Mouse (Mus musculus): ENCODE measurements around the gene Scrn1. TPM values are rescaled to one million over a fixed set of nuclear protein-coding genes. Genes with fewer than 3 reads are reported as not detected.
A peak's percentile ranks its signal among the peaks of the same experiment; 100 is the strongest.

Scrn1 gene
- polyA plus RNA-seq, 1 experiment from 2014 or later = 0.34 TPM

DNA sequence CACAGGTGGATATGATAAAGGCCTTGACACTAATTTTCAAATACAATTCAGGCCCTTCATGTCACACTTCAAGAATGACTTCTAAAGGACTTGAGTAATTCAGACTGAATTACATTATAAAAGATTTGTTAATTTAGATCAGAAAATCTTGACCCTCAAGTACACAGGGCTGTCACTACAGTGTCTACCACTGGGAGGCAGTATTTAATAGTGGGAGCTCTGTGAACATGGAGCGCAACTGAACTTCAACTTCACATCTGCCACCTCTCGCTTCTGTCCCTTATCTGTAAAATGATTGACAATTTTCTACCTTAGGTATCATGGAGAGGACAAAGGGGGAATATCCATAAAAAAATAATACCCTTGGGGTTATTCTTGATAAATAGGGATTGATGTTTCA is 19.9 kb upstream of the Scrn1 start:
- 16% methylated on average over 2 of the region's 2 CpGs for WGBS (ENCODE audit: insufficient replicate concordance)
- H3K9ac ChIP-seq (ENCODE audit: low read depth, low read length) = no peak overlapping the region
- no peak overlapping the region for H3K4me2 ChIP-seq (ENCODE audit: low read depth, low read length)
- H3K9me3 ChIP-seq (replicated peaks; ENCODE audit: control insufficient read depth, low read length) = no peaks in the 10 kb centered on the region
- no peak overlapping the region for H3K27ac ChIP-seq (ENCODE audit: low read length)
- no peaks in the 10 kb centered on the region for H3K36me3 ChIP-seq (ENCODE audit: control insufficient read depth, insufficient read depth)
- ATAC-seq (ENCODE audit: low read depth) = no peak
- no peak overlapping the region for H3K4me3 ChIP-seq (ENCODE audit: low read depth, low read length)
- H3K4me1 ChIP-seq (ENCODE audit: control insufficient read depth, low read depth, low read length) = no peaks in the 10 kb centered on the region
- H3K27me3 ChIP-seq (ENCODE audit: control insufficient read depth, insufficient read depth, low read depth, low read length) = no peaks in the 10 kb centered on the region

DNA sequence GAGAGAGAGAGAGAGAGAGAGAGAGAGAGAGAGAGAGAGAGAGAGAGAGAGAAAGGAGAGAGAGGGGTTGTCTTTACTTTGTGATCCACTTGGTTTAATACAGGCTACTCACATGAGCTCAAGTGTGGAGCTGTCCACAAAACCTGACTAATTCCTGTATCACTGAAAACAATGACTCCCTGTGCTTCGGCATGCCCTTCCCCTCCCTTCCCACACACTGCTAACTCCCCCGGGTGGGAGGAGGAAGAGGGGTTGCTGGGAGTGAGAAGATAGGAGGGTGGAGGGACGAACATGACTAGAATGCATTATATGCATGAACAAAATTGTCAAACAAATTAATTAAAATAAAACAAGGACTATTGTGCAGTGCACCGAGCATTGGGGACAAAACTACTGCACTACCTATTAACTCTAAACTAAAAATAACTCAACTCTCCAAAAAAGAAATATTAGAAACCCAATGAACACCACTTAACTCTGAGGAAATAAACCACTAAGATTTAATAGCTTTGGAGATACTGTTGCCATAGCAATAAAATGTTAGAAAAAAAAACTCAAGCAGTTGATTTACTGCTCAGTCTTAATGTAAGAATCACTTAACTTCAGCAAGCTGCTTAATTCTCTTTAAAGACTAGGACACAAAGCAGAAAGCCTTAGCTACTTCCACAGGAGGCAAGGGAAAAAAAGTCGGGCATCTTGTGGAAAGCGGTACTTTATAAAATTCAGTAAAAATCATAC is 7.1 kb upstream of the Scrn1 start:
- Histone ChIP-seq H3K4me2 (ENCODE audit: low read depth, low read length) (no peak overlapping the region), H3K27ac (ENCODE audit: low read length) (no peak overlapping the region), H3K4me3 (ENCODE audit: low read depth, low read length) (no peak overlapping the region), H3K9me3 (replicated peaks; ENCODE audit: control insufficient read depth, low read length) (no peaks in the 10 kb centered on the region), H3K36me3 (ENCODE audit: control insufficient read depth, insufficient read depth) (no peaks in the 10 kb centered on the region), H3K9ac (ENCODE audit: low read depth, low read length) (no peak overlapping the region), H3K4me1 (ENCODE audit: control insufficient read depth, low read depth, low read length) (no peaks in the 10 kb centered on the region), H3K27me3 (ENCODE audit: control insufficient read depth, insufficient read depth, low read depth, low read length) (no peaks in the 10 kb centered on the region)
- no peak for ATAC-seq (ENCODE audit: low read depth)
- 34% methylated on average over 6 of the region's 6 CpGs for WGBS (ENCODE audit: insufficient replicate concordance)

DNA sequence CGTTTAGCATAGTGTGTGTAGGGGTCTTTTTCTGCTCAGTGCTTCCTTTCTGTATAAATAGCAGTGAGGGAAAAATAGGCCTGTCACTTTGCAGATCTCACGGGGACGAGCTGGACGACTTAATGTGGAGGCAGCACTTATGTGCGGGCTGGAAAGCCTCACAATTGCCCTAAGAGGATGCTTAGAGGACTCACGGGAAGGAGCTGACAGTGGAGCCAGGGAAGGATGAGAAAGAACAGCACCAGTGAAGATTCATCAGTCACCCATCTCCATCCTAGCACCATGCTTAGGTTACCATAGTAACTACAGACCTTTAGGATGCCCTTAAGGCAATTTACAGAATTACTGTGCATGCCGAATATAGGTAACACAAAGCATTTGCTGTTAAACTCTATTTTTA is 3.5 kb upstream of the Scrn1 start:
- H3K27me3 ChIP-seq (ENCODE audit: control insufficient read depth, insufficient read depth, low read depth, low read length) = peaks cover 25% of the 10 kb centered on the region
- no peak overlapping the region for H3K9ac ChIP-seq (ENCODE audit: low read depth, low read length)
- no peak for ATAC-seq (ENCODE audit: low read depth)
- no peak overlapping the region for H3K4me2 ChIP-seq (ENCODE audit: low read depth, low read length)
- no peaks in the 10 kb centered on the region for H3K9me3 ChIP-seq (replicated peaks; ENCODE audit: control insufficient read depth, low read length)
- no peak overlapping the region for H3K27ac ChIP-seq (ENCODE audit: low read length)
- H3K4me3 ChIP-seq (ENCODE audit: low read depth, low read length) = no peak overlapping the region
- no peaks in the 10 kb centered on the region; the same call in 1 of the 2 replicates for H3K4me1 ChIP-seq (ENCODE audit: control insufficient read depth, low read depth, low read length)
- WGBS (ENCODE audit: insufficient replicate concordance) = 53% methylated on average over 7 of the region's 7 CpGs
- no peaks in the 10 kb centered on the region for H3K36me3 ChIP-seq (ENCODE audit: control insufficient read depth, insufficient read depth)

DNA sequence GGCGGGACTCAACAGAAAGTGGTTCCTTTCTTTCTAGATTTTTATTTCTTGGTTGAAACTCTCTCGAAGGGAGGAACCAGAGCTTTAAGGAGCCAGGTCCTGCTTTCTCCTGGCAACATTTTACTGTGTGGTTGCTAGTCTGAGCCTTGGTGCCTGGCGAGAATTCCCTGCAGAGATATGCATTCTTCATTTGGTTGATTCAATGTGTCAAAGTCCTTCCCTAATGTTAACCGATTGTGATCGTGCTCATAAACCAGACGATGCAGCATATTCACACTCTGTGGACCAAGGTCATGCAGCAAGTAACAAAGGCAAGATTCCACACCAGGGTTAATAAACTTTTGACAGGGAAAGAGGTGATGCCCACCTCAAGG is 244 bp upstream of the Scrn1 start:
- no peak overlapping the region for H3K9ac ChIP-seq (ENCODE audit: low read depth, low read length)
- 16% methylated on average over 6 of the region's 6 CpGs for WGBS (ENCODE audit: insufficient replicate concordance)
- peak overlapping the region; percentile 59 for H3K4me2 ChIP-seq (ENCODE audit: low read depth, low read length)
- H3K9me3 ChIP-seq (replicated peaks; ENCODE audit: control insufficient read depth, low read length) = no peaks in the 10 kb centered on the region
- H3K36me3 ChIP-seq (ENCODE audit: control insufficient read depth, insufficient read depth) = no peaks in the 10 kb centered on the region
- peaks cover 32% of the 10 kb centered on the region for H3K27me3 ChIP-seq (ENCODE audit: control insufficient read depth, insufficient read depth, low read depth, low read length)
- no peak for ATAC-seq (ENCODE audit: low read depth)
- H3K27ac ChIP-seq (ENCODE audit: low read length) = no peak overlapping the region
- peak overlapping the region; percentile 48 for H3K4me3 ChIP-seq (ENCODE audit: low read depth, low read length)
- H3K4me1 ChIP-seq (ENCODE audit: control insufficient read depth, low read depth, low read length) = no peaks in the 10 kb centered on the region; the same call in 1 of the 2 replicates

DNA sequence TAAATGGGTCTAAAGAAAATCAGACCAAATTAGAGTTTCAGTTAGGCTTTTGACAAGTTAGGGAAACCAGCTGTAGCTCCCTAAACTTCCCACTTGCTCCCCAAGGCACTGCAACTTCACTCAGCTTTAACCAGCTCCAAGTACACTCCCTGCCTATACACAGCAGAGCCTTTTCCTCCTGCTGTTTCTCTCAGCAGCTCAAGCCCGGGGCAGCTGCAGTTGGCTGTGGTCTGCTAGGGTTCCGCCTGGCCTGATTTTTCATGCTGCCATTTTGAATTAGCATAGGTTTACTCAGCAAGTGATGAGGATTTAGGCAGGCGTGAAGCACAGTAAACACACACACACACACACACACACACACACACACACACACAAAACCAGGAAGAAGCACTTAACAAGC is 1.3 kb downstream of the Scrn1 start:
- no peak overlapping the region for H3K9ac ChIP-seq (ENCODE audit: low read depth, low read length)
- 38% methylated on average over 3 of the region's 3 CpGs for WGBS (ENCODE audit: insufficient replicate concordance)
- H3K27me3 ChIP-seq (ENCODE audit: control insufficient read depth, insufficient read depth, low read depth, low read length) = peaks cover 32% of the 10 kb centered on the region
- H3K36me3 ChIP-seq (ENCODE audit: control insufficient read depth, insufficient read depth) = no peaks in the 10 kb centered on the region
- H3K27ac ChIP-seq (ENCODE audit: low read length) = no peak overlapping the region
- no peaks in the 10 kb centered on the region; the same call in 1 of the 2 replicates for H3K4me1 ChIP-seq (ENCODE audit: control insufficient read depth, low read depth, low read length)
- no peak overlapping the region for H3K4me2 ChIP-seq (ENCODE audit: low read depth, low read length)
- no peak overlapping the region for H3K4me3 ChIP-seq (ENCODE audit: low read depth, low read length)
- no peak for ATAC-seq (ENCODE audit: low read depth)
- H3K9me3 ChIP-seq (replicated peaks; ENCODE audit: control insufficient read depth, low read length) = no peaks in the 10 kb centered on the region

DNA sequence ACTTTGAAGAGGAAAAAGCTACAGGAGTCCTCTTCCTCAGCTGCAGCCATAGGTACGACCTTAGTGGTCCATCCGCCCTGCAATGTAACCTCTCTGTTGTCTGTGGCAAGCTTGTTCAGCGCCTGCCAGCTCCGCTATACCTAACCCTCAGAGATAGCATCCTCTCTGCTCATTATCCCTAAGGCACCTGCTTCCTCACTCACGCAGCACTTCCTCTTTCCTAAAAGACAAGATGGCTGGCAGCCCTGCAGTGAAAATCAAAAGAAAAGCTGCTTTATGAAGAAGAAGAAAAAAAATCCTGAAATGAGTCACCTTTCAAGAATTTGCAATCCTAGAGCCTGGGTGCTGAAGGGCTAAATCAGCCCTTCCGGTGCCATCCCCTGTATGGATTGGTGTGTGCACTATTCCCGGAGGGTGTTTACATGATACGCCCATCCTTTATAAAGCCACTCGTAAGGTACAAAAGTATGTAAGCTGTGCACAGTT is 1.7 kb downstream of the Scrn1 start:
- no peaks in the 10 kb centered on the region for H3K9me3 ChIP-seq (replicated peaks; ENCODE audit: control insufficient read depth, low read length)
- no peak overlapping the region for H3K4me3 ChIP-seq (ENCODE audit: low read depth, low read length)
- no peak overlapping the region for H3K4me2 ChIP-seq (ENCODE audit: low read depth, low read length)
- H3K27me3 ChIP-seq (ENCODE audit: control insufficient read depth, insufficient read depth, low read depth, low read length) = peaks cover 32% of the 10 kb centered on the region
- H3K36me3 ChIP-seq (ENCODE audit: control insufficient read depth, insufficient read depth) = no peaks in the 10 kb centered on the region
- 37% methylated on average over 9 of the region's 9 CpGs for WGBS (ENCODE audit: insufficient replicate concordance)
- ATAC-seq (ENCODE audit: low read depth) = no peak
- H3K9ac ChIP-seq (ENCODE audit: low read depth, low read length) = no peak overlapping the region
- no peak overlapping the region for H3K27ac ChIP-seq (ENCODE audit: low read length)
- no peaks in the 10 kb centered on the region; the same call in 1 of the 2 replicates for H3K4me1 ChIP-seq (ENCODE audit: control insufficient read depth, low read depth, low read length)

DNA sequence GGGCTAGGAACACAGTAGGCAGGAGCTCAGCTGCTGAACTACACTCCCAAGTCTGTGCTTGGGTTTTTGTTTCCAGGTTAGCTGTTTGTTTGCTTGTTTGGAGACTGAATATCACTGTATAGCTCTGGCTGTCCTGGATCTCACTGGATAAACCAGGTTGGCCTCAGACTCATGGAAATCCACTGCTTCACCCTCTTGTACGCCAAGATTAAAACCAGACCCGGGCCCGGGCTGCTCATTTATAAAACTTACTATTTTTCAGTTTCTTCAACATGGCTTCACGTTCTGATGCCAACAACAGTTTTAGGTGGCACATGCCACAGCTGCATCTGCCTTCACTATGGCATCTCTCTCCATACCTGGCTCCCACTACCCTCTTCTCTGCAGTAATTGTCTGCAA is 2.7 kb downstream of the Scrn1 start:
- H3K27ac ChIP-seq (ENCODE audit: low read length) = no peak overlapping the region
- no peaks in the 10 kb centered on the region for H3K9me3 ChIP-seq (replicated peaks; ENCODE audit: control insufficient read depth, low read length)
- 63% methylated on average over 4 of the region's 4 CpGs for WGBS (ENCODE audit: insufficient replicate concordance)
- ATAC-seq (ENCODE audit: low read depth) = no peak
- no peak overlapping the region for H3K4me2 ChIP-seq (ENCODE audit: low read depth, low read length)
- no peaks in the 10 kb centered on the region for H3K36me3 ChIP-seq (ENCODE audit: control insufficient read depth, insufficient read depth)
- no peaks in the 10 kb centered on the region; the same call in 1 of the 2 replicates for H3K4me1 ChIP-seq (ENCODE audit: control insufficient read depth, low read depth, low read length)
- no peak overlapping the region for H3K4me3 ChIP-seq (ENCODE audit: low read depth, low read length)
- H3K27me3 ChIP-seq (ENCODE audit: control insufficient read depth, insufficient read depth, low read depth, low read length) = peaks cover 32% of the 10 kb centered on the region
- H3K9ac ChIP-seq (ENCODE audit: low read depth, low read length) = no peak overlapping the region

DNA sequence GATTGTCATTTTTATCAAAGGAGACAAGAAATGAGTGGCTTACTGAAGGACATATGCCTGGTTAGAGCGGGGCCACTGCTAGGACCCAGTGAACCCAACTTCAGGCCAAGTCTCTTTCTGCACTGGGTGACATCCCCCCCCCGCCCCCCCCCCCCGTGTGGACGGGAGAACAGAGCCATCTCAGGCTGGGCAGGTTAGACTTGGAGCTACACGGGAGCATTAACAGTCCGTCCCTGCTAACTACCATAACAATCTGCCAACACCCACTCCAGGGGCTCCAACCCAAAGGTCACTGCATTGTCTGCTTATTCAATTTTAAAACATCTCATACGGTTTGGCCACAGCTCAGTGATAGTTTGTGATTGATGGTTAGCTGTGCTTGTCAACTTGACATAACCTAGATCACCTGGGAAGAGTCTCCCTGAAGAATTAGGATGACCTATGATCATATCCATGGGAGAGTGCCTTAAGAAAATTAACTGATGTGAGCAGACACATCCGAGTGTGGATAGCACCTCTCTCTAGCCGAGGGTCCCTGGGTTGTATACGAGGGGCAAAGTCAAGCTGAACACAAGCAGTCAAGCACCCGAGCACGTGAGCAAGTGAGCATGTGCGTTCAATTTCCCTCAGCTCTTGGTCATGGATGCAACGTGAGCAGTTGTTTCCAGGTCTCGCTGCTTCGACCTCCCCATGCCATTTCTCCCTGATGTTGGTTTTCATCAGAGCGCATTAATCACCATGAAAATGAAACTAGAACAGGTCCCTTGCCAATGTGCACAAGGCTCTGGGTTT is 4.1 kb downstream of the Scrn1 start:
- H3K27me3 ChIP-seq (ENCODE audit: control insufficient read depth, insufficient read depth, low read depth, low read length) = peaks cover 31% of the 10 kb centered on the region
- H3K4me1 ChIP-seq (ENCODE audit: control insufficient read depth, low read depth, low read length) = no peaks in the 10 kb centered on the region; the same call in 1 of the 2 replicates
- H3K9me3 ChIP-seq (replicated peaks; ENCODE audit: control insufficient read depth, low read length) = no peaks in the 10 kb centered on the region
- H3K36me3 ChIP-seq (ENCODE audit: control insufficient read depth, insufficient read depth) = no peaks in the 10 kb centered on the region
- no peak overlapping the region for H3K9ac ChIP-seq (ENCODE audit: low read depth, low read length)
- WGBS (ENCODE audit: insufficient replicate concordance) = 57% methylated on average over 17 of the region's 17 CpGs
- no peak overlapping the region for H3K4me2 ChIP-seq (ENCODE audit: low read depth, low read length)
- no peak for ATAC-seq (ENCODE audit: low read depth)
- no peak overlapping the region for H3K4me3 ChIP-seq (ENCODE audit: low read depth, low read length)
- H3K27ac ChIP-seq (ENCODE audit: low read length) = no peak overlapping the region

DNA sequence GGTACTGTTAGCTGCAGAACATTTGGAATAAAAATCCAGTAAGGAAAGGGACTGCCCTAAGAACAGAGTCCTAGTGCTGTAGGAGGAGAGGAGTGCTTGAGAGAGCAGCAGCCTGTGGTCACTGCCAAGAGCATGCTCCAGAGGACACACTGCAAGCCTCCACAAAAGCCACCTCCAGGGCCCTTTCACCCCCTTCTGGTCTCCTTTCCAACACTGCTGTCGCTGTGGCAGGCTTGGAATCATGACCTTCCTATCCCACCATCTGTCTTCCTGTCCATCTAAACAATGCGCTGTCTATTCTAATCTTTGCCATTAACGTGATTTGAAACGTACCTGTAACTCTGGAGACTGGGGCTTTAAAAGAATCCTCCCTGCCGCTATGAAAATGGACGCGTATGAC is 7.8 kb downstream of the Scrn1 start:
- 64% methylated on average over 7 of the region's 7 CpGs for WGBS (ENCODE audit: insufficient replicate concordance)

More for the DNA sequence above, 7.8 kb downstream of the Scrn1 start:
- H3K4me2 ChIP-seq (ENCODE audit: low read depth, low read length) = no peak overlapping the region
- H3K9ac ChIP-seq (ENCODE audit: low read depth, low read length) = no peak overlapping the region
- H3K27ac ChIP-seq (ENCODE audit: low read length) = no peak overlapping the region
- no peaks in the 10 kb centered on the region for H3K27me3 ChIP-seq (ENCODE audit: control insufficient read depth, insufficient read depth, low read depth, low read length)
- no peak overlapping the region for H3K4me3 ChIP-seq (ENCODE audit: low read depth, low read length)
- H3K36me3 ChIP-seq (ENCODE audit: control insufficient read depth, insufficient read depth) = no peaks in the 10 kb centered on the region
- ATAC-seq (ENCODE audit: low read depth) = no peak
- H3K4me1 ChIP-seq (ENCODE audit: control insufficient read depth, low read depth, low read length) = no peaks in the 10 kb centered on the region
- no peaks in the 10 kb centered on the region for H3K9me3 ChIP-seq (replicated peaks; ENCODE audit: control insufficient read depth, low read length)
